Comparison of ENCODE assay signal across 19 mouse cellular contexts in genomic region chr8:75103376-75103878, GRCm38 (mm10). TPM values are rescaled to one million over a fixed set of nuclear protein-coding genes. Genes with fewer than 3 reads are reported as not detected.
DNase-seq lines count a peak whose midpoint lies in the region; ATAC-seq lines count a peak whose summit lies in the region.
"Had no signal": no experiment of that assay in that cellular context is flagged by ENCODE, and none has a peak within 500 bp of the region (broad histone marks: within the 10 kb centered on the region; RNA-seq: fewer than 3 reads in every experiment).

No protein-coding gene starts in this region.

- no peak overlapping the region for H3K4me2 ChIP-seq in hindbrain, embryonic 11.5 days (replicated peaks; ENCODE audit: low read depth, low read length)
- no peak overlapping the region for H3K4me2 ChIP-seq in hindbrain, embryonic 14.5 days (replicated peaks)
- H3K4me2 ChIP-seq in midbrain, embryonic 15.5 days = no peak overlapping the region
- H3K4me2 ChIP-seq: heart, embryonic 15.5 days; limb, embryonic 12.5 days; liver, embryonic 15.5 days had no signal

- H3K4me3 ChIP-seq in hindbrain, embryonic 11.5 days (ENCODE audit: low read depth, low read length) = no peak overlapping the region
- H3K4me3 ChIP-seq in hindbrain, embryonic 14.5 days (replicated peaks; ENCODE audit: low read length) = no peak overlapping the region
- no peak overlapping the region for H3K4me3 ChIP-seq in midbrain, embryonic 10.5 days
- no peak overlapping the region for H3K4me3 ChIP-seq in midbrain, embryonic 15.5 days
- H3K4me3 ChIP-seq: heart, embryonic 15.5 days; limb, embryonic 12.5 days; liver, embryonic 15.5 days had no signal

- H3K36me3 ChIP-seq in hindbrain, embryonic 11.5 days (ENCODE audit: control insufficient read depth, insufficient read depth, low read length) = no peaks in the 10 kb centered on the region
- no peaks in the 10 kb centered on the region for H3K36me3 ChIP-seq in hindbrain, embryonic 14.5 days (replicated peaks; ENCODE audit: control insufficient read depth, insufficient read depth)
- peaks cover 9% of the 10 kb centered on the region for H3K36me3 ChIP-seq in midbrain, embryonic 10.5 days
- no peaks in the 10 kb centered on the region for H3K36me3 ChIP-seq in midbrain, embryonic 15.5 days (replicated peaks)
- H3K36me3 ChIP-seq: heart, embryonic 15.5 days; liver, embryonic 15.5 days had no signal

- H3K27me3 ChIP-seq in hindbrain, embryonic 11.5 days (ENCODE audit: control insufficient read depth, insufficient read depth, low read length) = no peaks in the 10 kb centered on the region
- H3K27me3 ChIP-seq in hindbrain, embryonic 14.5 days (ENCODE audit: control insufficient read depth, insufficient read depth, low read length) = no peaks in the 10 kb centered on the region
- no peaks in the 10 kb centered on the region for H3K27me3 ChIP-seq in midbrain, embryonic 10.5 days (ENCODE audit: low read depth, poor library complexity, severe bottlenecking)
- H3K27me3 ChIP-seq in midbrain, embryonic 15.5 days (replicated peaks) = no peaks in the 10 kb centered on the region
- H3K27me3 ChIP-seq: heart, embryonic 15.5 days; limb, embryonic 12.5 days had no signal

- H3K4me1 ChIP-seq in hindbrain, embryonic 11.5 days (replicated peaks; ENCODE audit: control insufficient read depth, insufficient read depth, low read length) = no peaks in the 10 kb centered on the region
- no peaks in the 10 kb centered on the region for H3K4me1 ChIP-seq in hindbrain, embryonic 14.5 days (replicated peaks; ENCODE audit: control insufficient read depth, insufficient read depth, low read length)
- peaks cover 15% of the 10 kb centered on the region for H3K4me1 ChIP-seq in midbrain, embryonic 10.5 days
- H3K4me1 ChIP-seq in midbrain, embryonic 15.5 days = peaks cover 4% of the 10 kb centered on the region; the same call in 1 of the 2 replicates
- H3K4me1 ChIP-seq: limb, embryonic 12.5 days had no signal

- H3K27ac ChIP-seq in hindbrain, embryonic 11.5 days (ENCODE audit: low read depth, low read length) = no peak overlapping the region
- no peak overlapping the region for H3K27ac ChIP-seq in hindbrain, embryonic 14.5 days
- peak overlapping the region; percentile 74 for H3K27ac ChIP-seq in midbrain, embryonic 10.5 days (replicated peaks)
- H3K27ac ChIP-seq in midbrain, embryonic 15.5 days = no peak overlapping the region
- H3K27ac ChIP-seq: heart, embryonic 15.5 days; limb, embryonic 12.5 days; liver, embryonic 15.5 days had no signal

- 53% methylated on average over 8 of the region's 8 CpGs for WGBS in hindbrain, embryonic 11.5 days
- WGBS in hindbrain, embryonic 14.5 days = 46% methylated on average over 8 of the region's 8 CpGs
- WGBS in midbrain, embryonic 10.5 days = 50% methylated on average over 8 of the region's 8 CpGs
- WGBS in midbrain, embryonic 15.5 days = 35% methylated on average over 8 of the region's 8 CpGs

- H3K9ac ChIP-seq in hindbrain, embryonic 11.5 days (ENCODE audit: low read depth, low read length) = no peak overlapping the region
- H3K9ac ChIP-seq in hindbrain, embryonic 14.5 days = no peak overlapping the region
- H3K9ac ChIP-seq in midbrain, embryonic 15.5 days = no peak overlapping the region
- H3K9ac ChIP-seq: forebrain, postnatal 0 days; heart, embryonic 15.5 days; limb, embryonic 12.5 days; liver, embryonic 15.5 days had no signal

- H3K9me3 ChIP-seq in hindbrain, embryonic 11.5 days (ENCODE audit: control insufficient read depth, low read length) = no peaks in the 10 kb centered on the region
- H3K9me3 ChIP-seq in hindbrain, embryonic 14.5 days (ENCODE audit: control insufficient read depth, low read length) = no peaks in the 10 kb centered on the region
- no peaks in the 10 kb centered on the region for H3K9me3 ChIP-seq in midbrain, embryonic 10.5 days (replicated peaks)
- H3K9me3 ChIP-seq in midbrain, embryonic 15.5 days = no peaks in the 10 kb centered on the region
- H3K9me3 ChIP-seq: G1E; heart, embryonic 15.5 days; limb, embryonic 12.5 days; liver, embryonic 15.5 days had no signal

- 0 out of 2 replicates have a peak, but pooled peaks have one; percentile 44 for ATAC-seq in hindbrain, embryonic 11.5 days (ENCODE audit: low FRiP score)
- no peak for ATAC-seq in hindbrain, embryonic 14.5 days (ENCODE audit: low FRiP score)
- no peak for ATAC-seq in midbrain, embryonic 15.5 days (replicated peaks)
- ATAC-seq: forebrain, postnatal 0 days had no signal

- peak; percentile 87 for DNase-seq in heart, adult 11 months
- DNase-seq in heart, adult 9 months (ENCODE audit: low spot score in 2 of 2) = no peak
- DNase-seq in hindbrain, embryonic 11.5 days (ENCODE audit: low spot score) = no peak
- DNase-seq in hindbrain, embryonic 14.5 days (ENCODE audit: low spot score) = no peak
- DNase-seq in midbrain, embryonic 10.5 days (ENCODE audit: low spot score) = peak; percentile 19
- peak; percentile 7 for DNase-seq in Muller cell, postnatal 12 days (ENCODE audit: inconsistent ontology term)
- no peak for DNase-seq in layer of hippocampus, postnatal 36 days
- DNase-seq: adrenal gland, postnatal 25 days; cerebellum, adult 11 months; forebrain, postnatal 0 days; gastrocnemius, postnatal 36 days; kidney, adult 18-20 months; lung, postnatal 10 days; retina, postnatal 1 day had no signal

RNA-seq across cellular contexts. Expression of gene Mcm5, which starts 5.9 kb away (rescaled TPM):
- polyA plus RNA-seq in hindbrain, embryonic 11.5 days (2014; fragmentation: Nextera tagmentation; extraction: Ambion mirVana) = 133 and 155 TPM in 2 replicates
- 27.0 and 33.3 TPM in 2 replicates for polyA plus RNA-seq in hindbrain, embryonic 14.5 days (2014; fragmentation: Nextera tagmentation; extraction: Ambion mirVana)
- 279 and 327 TPM in 2 replicates for polyA plus RNA-seq in midbrain, embryonic 10.5 days (2016; fragmentation: Nextera tagmentation; extraction: Ambion mirVana)
- polyA plus RNA-seq in midbrain, embryonic 15.5 days (2015; fragmentation: Nextera tagmentation; extraction: Ambion mirVana) = 34.0 and 34.2 TPM in 2 replicates
- total RNA-seq in layer of hippocampus, postnatal 36 days (2021) = 1 to 10 TPM; 6.0 TPM

RNA-seq across cellular contexts. Expression of gene Hmox1, which starts 10.0 kb away (rescaled TPM):
- polyA plus RNA-seq in hindbrain, embryonic 11.5 days (2014; fragmentation: Nextera tagmentation; extraction: Ambion mirVana) = 9.2 and 15.1 TPM in 2 replicates
- polyA plus RNA-seq in hindbrain, embryonic 14.5 days (2014; fragmentation: Nextera tagmentation; extraction: Ambion mirVana) = 10.2 and 10.5 TPM in 2 replicates
- polyA plus RNA-seq in midbrain, embryonic 10.5 days (2016; fragmentation: Nextera tagmentation; extraction: Ambion mirVana) = 20.5 and 21.0 TPM in 2 replicates
- 11.6 and 14.2 TPM in 2 replicates for polyA plus RNA-seq in midbrain, embryonic 15.5 days (2015; fragmentation: Nextera tagmentation; extraction: Ambion mirVana)
- 1 to 10 TPM; 5.2 to 7.9 TPM for total RNA-seq in layer of hippocampus, postnatal 36 days (2021)

Comparison
In these comparisons a context has a peak if more than half of its experiments do, and no peak if none do; other contexts are left out.
1. DNase-seq: peak in heart, adult 11 months (single experiment), midbrain, embryonic 10.5 days (single experiment) and Muller cell, postnatal 12 days (single experiment); none in heart, adult 9 months (0 of 2), hindbrain, embryonic 11.5 days (single experiment), hindbrain, embryonic 14.5 days (single experiment) and layer of hippocampus, postnatal 36 days (0 of 2).